Mouse (Mus musculus) frontal cortex, adult 2 months (tissue): ENCODE measurements at regions not wholly inside any gene's neighbourhood (a gene's known extent, or its start where the extent isn't known, plus 50 kb on each side); places are given as distances from the start of the nearest gene placed in this dataset.
A peak's percentile ranks its signal among the peaks of the same experiment; 100 is the strongest.

Experiments used
- DNase-seq, 2 experiments: peaks; one replicate each; pipeline ENCODE4 v3.0.0; 2022; ENCODE audit warnings: low spot score in 1 of 2; ENCODE audit errors: extremely low spot score in 1 of 2

DNA sequence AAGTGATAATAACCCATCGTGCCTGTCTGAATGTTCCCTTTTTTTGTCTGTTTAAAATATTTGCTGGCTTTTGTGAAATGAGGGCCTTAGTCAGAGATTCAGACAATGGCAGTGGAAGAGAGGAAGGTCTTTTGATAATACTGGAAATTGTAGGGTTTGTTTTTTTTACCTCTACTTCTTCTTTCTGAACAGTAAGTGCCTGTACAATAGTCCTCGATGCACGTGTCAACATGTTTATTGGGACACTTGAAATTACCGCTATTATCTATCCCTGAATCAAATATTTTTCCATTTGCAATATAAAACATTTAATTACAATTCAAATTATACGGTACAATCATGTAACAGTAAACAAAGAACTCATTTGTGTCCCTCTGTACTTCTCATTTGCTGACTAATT lies 733.5 kb downstream of the Fam19a2 start:
- no peak for DNase-seq

DNA sequence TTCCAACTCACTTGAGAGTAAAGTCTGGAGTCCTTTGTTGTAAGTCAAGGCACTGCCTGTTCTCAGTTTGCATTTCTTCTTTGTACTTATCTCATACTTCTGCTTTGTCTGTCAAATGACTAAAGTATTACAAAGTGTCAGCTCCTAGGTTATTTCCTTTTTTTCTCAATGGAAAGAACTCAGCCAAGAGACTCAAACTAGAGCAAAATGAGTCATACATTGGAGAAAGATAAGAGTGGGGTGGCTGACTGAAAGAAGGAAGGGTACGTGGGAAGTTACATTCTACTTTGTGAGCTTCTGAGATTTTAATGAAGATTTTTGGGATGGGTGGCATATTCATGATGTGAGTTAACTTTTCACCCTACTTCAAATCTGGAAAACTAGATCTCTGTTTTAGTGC lies 735.2 kb downstream of the Fam19a2 start:
- peak in 1 of 2 experiments; percentile 7 for DNase-seq

DNA sequence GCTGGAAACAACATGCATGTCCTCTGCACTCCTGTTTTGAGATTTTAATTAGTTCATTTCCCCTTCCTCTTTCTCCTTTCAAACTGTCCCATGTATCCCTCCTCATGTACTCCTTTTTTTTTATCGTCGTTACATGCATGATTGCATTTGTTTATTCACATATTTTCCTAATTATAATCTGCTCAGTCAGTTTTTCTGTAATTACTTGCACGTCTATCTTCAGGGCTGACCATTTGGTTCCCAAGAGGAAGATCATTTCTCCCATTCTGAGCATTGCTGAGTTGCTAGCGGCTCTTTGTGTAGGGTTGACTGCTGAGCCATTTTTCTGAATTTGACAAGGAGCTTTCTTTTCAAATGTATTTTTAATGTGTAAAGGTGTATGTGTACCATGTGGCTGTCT lies 781.2 kb downstream of the Fam19a2 start:
- DNase-seq: no peak

DNA sequence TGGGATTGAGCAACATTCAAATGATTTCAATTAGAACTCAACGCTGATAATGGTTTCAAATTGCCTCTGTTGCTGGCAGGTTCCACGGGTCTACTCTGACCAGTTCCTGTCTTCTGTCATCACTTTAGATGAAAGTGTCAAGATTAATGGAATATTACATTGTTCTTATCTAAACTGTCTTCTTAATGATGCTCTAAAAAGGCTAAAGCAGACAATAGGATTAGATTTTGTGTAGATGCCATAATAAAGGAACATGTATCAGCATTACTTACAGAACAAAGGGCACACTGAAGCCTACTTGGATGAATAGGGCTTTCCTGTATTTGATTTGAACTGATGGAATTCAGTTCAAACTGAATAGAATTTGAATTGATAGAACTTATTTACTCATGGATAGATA lies 782.0 kb downstream of the Fam19a2 start:
- DNase-seq: no peak

- DNase-seq: peak in 1 of 2 experiments; percentile 0
Measured at GRCm38 (mm10) chr10:124082756-124083155, 819.0 kb downstream of the Fam19a2 start.

DNA sequence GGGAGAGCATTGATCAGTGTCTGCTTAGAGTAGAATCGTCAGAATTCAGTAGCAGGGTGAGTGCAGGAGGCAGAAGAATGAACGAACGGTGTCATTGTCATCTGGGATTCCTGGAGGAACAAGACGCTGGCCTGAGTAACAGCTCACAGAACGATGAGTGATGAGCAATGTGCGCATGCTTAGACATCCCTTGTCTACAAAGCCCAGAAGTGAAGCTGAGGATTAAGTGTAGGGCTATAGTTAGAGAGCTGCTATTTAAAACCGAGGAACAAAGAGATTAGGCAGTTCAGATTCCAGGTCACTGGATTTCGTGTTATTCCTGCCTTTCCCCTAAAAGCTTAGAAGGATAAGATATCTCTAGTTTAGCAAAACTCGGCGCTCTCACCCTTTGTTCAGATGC lies 826.8 kb downstream of the Fam19a2 start:
- no peak for DNase-seq

DNA sequence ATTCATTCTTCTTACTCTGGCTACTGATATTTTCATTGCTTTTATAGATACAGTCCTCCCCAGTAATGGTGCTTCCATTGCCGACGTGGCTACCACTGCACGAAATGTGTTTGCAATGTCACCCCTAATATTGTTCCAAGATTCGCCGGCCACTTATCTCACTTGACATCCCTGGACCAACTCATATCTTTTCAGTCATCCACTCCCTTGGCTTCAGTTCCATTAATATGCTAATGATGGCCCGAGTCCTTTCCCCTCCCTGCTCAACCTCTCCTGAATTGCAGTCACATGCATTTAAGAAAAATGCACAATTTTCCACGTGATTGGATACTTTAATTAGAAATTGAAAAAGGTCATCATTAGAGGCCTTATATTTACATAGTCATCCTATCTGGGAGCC lies 827.6 kb downstream of the Fam19a2 start:
- no peak for DNase-seq

GRCm38 (mm10) chr10:124119585-124119984 lies 855.8 kb downstream of the Fam19a2 start:
- no peak for DNase-seq

DNA sequence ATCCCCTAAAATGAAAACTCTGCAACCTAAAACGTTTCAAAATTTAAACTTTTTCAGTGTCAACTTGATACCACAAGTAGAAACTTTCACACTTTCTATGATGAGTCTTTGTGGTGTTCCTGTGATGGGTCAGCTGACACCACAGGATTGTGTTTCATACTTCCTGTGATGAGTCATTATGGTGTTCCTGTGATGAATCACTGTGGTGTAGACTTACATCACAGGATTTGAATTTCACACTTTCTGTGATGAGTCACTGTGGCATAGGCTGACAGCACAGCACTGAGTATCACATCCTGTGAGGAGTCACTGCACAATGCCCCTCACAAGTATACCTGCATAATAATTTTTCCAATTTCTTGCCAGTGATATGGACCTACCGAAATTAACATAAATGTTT lies 874.7 kb downstream of the Fam19a2 start:
- DNase-seq: peak; percentile 4 to 25

- no peak for DNase-seq
Measured at GRCm38 (mm10) chr10:124142336-124142735, 878.5 kb downstream of the Fam19a2 start.

- DNase-seq: no peak
Measured at GRCm38 (mm10) chr10:124146751-124147469, 883.1 kb downstream of the Fam19a2 start.

- no peak for DNase-seq
Measured at GRCm38 (mm10) chr10:124163441-124163840, 899.6 kb downstream of the Fam19a2 start.

DNA sequence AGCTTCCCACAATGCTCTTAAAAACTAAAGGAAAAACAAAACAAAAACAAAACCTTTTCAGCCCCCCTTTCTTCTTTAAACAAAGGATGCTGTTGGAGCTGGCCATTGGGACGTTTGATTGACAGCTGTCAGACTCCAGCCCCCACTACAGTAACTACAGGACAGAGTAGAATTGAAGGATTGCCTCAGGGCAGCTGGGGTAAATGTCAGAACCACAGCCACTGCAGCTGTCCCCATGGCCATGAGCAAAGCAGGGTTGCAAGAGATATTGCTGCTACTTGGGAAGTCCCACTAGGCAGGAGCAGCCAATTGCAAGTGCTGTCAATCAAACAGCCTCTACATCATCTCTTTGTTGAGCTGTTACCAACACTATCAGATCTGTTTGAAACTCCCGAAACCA lies 911.8 kb downstream of the Fam19a2 start:
- no peak for DNase-seq

GRCm38 (mm10) chr10:124208317-124208716 lies 944.5 kb downstream of the Fam19a2 start:
- peak; percentile 28 to 56 for DNase-seq

DNA sequence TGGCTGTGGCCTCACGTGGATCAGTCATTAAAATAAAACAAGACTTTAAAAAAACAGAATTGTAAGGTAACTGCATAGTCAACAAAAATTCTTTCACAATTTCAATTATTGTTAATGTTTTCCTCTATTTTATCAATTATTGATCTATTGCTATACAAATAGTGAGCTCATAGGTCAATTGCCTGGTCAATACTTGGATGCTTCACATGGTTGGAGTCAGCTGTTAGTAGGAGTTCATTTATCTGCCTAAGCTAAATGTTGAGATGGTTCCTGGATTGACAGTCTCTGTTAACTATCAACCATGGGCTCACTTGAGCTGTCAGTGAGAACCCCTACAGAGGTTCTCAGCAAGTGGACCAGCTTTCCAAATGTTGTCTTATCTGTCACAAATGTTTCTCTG lies 955.7 kb downstream of the Fam19a2 start:
- no peak for DNase-seq

DNA sequence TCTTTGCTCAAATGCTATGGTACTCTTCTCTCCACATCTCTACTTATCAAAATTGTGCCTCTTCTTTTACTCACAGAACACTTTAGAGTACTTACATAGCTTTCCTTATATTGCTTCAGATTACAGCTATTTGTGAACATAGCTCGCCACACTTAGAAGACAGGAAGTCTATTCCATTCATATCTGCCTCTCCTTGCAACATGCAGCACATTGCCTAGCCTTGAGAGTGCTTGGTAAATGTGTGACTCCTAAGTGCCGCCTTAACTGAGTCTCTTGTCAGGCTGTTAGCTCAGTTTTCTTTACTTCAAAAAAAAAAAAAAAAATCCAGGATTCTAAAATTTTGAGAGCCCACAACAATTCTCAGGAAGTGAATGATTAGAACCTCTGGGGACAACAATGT lies 958.3 kb downstream of the Fam19a2 start:
- DNase-seq: no peak

GRCm38 (mm10) chr10:124227061-124227460 lies 963.3 kb downstream of the Fam19a2 start:
- no peak for DNase-seq

GRCm38 (mm10) chr10:124249358-124249757 lies 985.6 kb downstream of the Fam19a2 start:
- DNase-seq: no peak

DNA sequence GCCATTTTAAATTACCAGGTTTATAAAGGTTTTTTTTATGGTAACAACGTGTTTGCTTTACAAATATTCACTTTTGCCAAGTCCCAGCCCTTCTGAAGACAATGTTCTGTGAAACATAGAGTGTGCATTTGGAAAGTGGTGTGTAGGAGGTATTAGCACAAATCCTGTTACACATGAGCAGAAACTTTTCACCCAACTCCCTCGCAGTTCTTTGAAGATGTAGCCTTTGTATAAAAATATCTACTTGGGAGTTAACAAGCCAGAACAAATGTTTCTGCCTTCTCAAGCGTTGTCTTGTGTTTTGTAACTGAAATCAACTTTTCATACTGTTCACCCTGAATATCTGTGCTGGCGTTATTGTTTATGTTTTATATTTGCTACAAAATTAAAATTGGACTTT lies 986.2 kb downstream of the Fam19a2 start:
- DNase-seq: peak; percentile 7 to 42

- no peak for DNase-seq
Measured at GRCm38 (mm10) chr10:124288301-124288995, 1024.7 kb downstream of the Fam19a2 start.

- DNase-seq: no peak
Measured at GRCm38 (mm10) chr10:124297198-124297677, 1033.4 kb downstream of the Fam19a2 start.

DNA sequence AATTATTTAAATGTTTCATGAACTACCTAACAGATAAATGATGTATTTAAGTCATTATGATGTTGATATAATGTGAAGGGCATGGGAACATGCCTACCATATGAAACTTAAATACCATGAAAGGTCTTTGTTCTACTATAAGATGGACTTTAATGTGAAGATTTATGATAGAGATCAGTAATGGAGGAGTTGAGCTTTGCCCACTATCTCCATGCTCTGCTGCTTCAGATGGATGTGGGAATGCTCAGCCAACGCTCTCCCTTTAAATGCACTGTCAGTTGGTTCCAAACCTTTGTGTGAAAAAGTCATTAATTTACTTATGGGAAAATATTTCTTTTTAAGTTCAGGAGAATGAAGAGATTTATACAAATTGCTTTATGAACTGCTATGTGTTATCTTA lies 1040.9 kb downstream of the Fam19a2 start:
- DNase-seq: no peak
